Mouse (Mus musculus) stomach, postnatal 0 days (tissue): ENCODE measurements at regions not wholly inside any gene's neighbourhood (a gene's known extent, or its start where the extent isn't known, plus 50 kb on each side); places are given as distances from the start of the nearest gene placed in this dataset.

Experiments used
- ATAC-seq: fragments of 200-750 bp; cut with Nextera tagmentation; 2 replicates; pipeline ENCODE4 v1.8.0; 2017; ENCODE audit not compliant: low FRiP score, low TSS enrichment
- DNase-seq: peaks from one replicate; pipeline ENCODE4 v3.0.0-alpha.2; 2016; ENCODE audit warnings: low spot score
- H3K27ac ChIP-seq: fragments of 300-500 bp; sonication (generic); replicated peaks from 2 replicates; pipeline ENCODE4 v1.5.1; 2014; ENCODE audit warnings: mild to moderate bottlenecking, control low read depth
- H3K27me3 ChIP-seq: fragments of 300-500 bp; sonication (generic); 2 replicates; pipeline ENCODE4 v1.6.1; 2014; ENCODE audit warnings: low read length; ENCODE audit not compliant: control insufficient read depth, insufficient read depth
- H3K36me3 ChIP-seq: fragments of 300-500 bp; sonication (generic); 2 replicates; pipeline ENCODE4 v1.6.1; 2014; ENCODE audit warnings: low read length, mixed read lengths; ENCODE audit not compliant: control insufficient read depth, insufficient read depth
- H3K4me1 ChIP-seq: fragments of 300-500 bp; sonication (generic); replicated peaks from 2 replicates; pipeline ENCODE4 v1.6.1; 2014; ENCODE audit warnings: antibody characterized with exemption; ENCODE audit not compliant: control insufficient read depth, insufficient read depth
- H3K4me2 ChIP-seq: fragments of 300-500 bp; sonication (generic); replicated peaks from 2 replicates; pipeline ENCODE4 v1.6.1; 2014; ENCODE audit warnings: low read depth, mild to moderate bottlenecking, control low read depth, moderate library complexity
- H3K4me3 ChIP-seq: fragments of 300-500 bp; sonication (generic); 2 replicates; pipeline ENCODE4 v1.5.1; 2014; ENCODE audit warnings: low read depth, low read length, control low read depth
- H3K9ac ChIP-seq: fragments of 300-500 bp; sonication (generic); 2 replicates; pipeline ENCODE4 v1.6.1; 2014; ENCODE audit warnings: mild to moderate bottlenecking, low read length, control low read depth, mixed read lengths
- H3K9me3 ChIP-seq: fragments of 300-500 bp; sonication (generic); 2 replicates; pipeline ENCODE4 v1.6.1; 2016; ENCODE audit warnings: low read length; ENCODE audit not compliant: control insufficient read depth
- CTCF ChIP-seq: IDR thresholded peaks from 2 replicates; pipeline ENCODE4 v1.5.1; 2016; ENCODE audit warnings: antibody characterized with exemption, low read depth, mild to moderate bottlenecking, moderate library complexity
- EP300 ChIP-seq: optimal IDR thresholded peaks from 2 replicates; pipeline ENCODE3; 2016; ENCODE audit warnings: antibody characterized with exemption
- WGBS: fragments of 180-500 bp; shearing (Covaris S2); extraction: QIAGEN DNeasy Blood & Tissue Kit; methylation state at CpG from one replicate; pipeline ENCODE4 v1.1.7; 2014; 5-methylcytosine and 5-hydroxymethylcytosine counted together

GRCm38 (mm10) chr11:31781605-31782004 is 90.4 kb upstream of the Cpeb4 start:
- no peak overlapping the region for H3K9ac ChIP-seq
- no peak for TF ChIP-seq CTCF
- TF ChIP-seq EP300, result no peak
- H3K4me1 ChIP-seq, result no peaks in the 10 kb centered on the region
- H3K4me2 ChIP-seq, result no peak overlapping the region
- H3K27me3 ChIP-seq, result no peaks in the 10 kb centered on the region
- WGBS, result 70% methylated on average over 6 of the region's 6 CpGs
- ATAC-seq (no peak), DNase-seq (no peak)
- no peak overlapping the region for H3K4me3 ChIP-seq
- no peak overlapping the region for H3K27ac ChIP-seq
- H3K9me3 ChIP-seq, result no peaks in the 10 kb centered on the region
- no peaks in the 10 kb centered on the region for H3K36me3 ChIP-seq

GRCm38 (mm10) chr11:31783506-31784063 is 88.4 kb upstream of the Cpeb4 start:
- Histone ChIP-seq H3K4me1 (no peaks in the 10 kb centered on the region), H3K9ac (no peak overlapping the region), H3K4me2 (no peak overlapping the region), H3K9me3 (no peaks in the 10 kb centered on the region), H3K27me3 (no peaks in the 10 kb centered on the region), H3K36me3 (no peaks in the 10 kb centered on the region), H3K4me3 (no peak overlapping the region), H3K27ac (no peak overlapping the region)
- no peak for DNase-seq
- no peak for ATAC-seq
- TF ChIP-seq CTCF, result no peak
- TF ChIP-seq EP300, result no peak
- WGBS, result 79% methylated on average over 4 of the region's 4 CpGs

- Histone ChIP-seq H3K9me3 (no peaks in the 10 kb centered on the region), H3K4me1 (no peaks in the 10 kb centered on the region), H3K4me3 (no peak overlapping the region), H3K4me2 (no peak overlapping the region), H3K27ac (no peak overlapping the region), H3K27me3 (no peaks in the 10 kb centered on the region), H3K9ac (no peak overlapping the region), H3K36me3 (no peaks in the 10 kb centered on the region)
- no peak for ATAC-seq
- TF ChIP-seq CTCF (no peak), EP300 (no peak)
- WGBS, result 83% methylated on average over 6 of the region's 6 CpGs
- no peak for DNase-seq
These were observed 87.6 kb upstream of the Cpeb4 start for GRCm38 (mm10) chr11:31784332-31784901.

GRCm38 (mm10) chr11:31785160-31785559 is 86.9 kb upstream of the Cpeb4 start:
- Histone ChIP-seq H3K4me3 (no peak overlapping the region), H3K36me3 (no peaks in the 10 kb centered on the region), H3K27ac (no peak overlapping the region), H3K4me1 (no peaks in the 10 kb centered on the region), H3K27me3 (no peaks in the 10 kb centered on the region), H3K4me2 (no peak overlapping the region), H3K9me3 (no peaks in the 10 kb centered on the region), H3K9ac (no peak overlapping the region)
- WGBS, result 84% methylated on average over 7 of the region's 7 CpGs
- TF ChIP-seq EP300 (no peak), CTCF (no peak)
- no peak for ATAC-seq
- no peak for DNase-seq

- Histone ChIP-seq H3K4me3 (no peak overlapping the region), H3K4me2 (no peak overlapping the region), H3K9ac (no peak overlapping the region), H3K27ac (no peak overlapping the region), H3K4me1 (no peaks in the 10 kb centered on the region), H3K27me3 (no peaks in the 10 kb centered on the region), H3K36me3 (no peaks in the 10 kb centered on the region), H3K9me3 (no peaks in the 10 kb centered on the region)
- TF ChIP-seq EP300, result no peak
- no peak for TF ChIP-seq CTCF
- DNase-seq, result no peak
- ATAC-seq, result no peak
- WGBS, result 61% methylated on average over 2 of the region's 2 CpGs
These were observed 84.6 kb upstream of the Cpeb4 start for GRCm38 (mm10) chr11:31787376-31787775.

- no peaks in the 10 kb centered on the region for H3K36me3 ChIP-seq
- H3K9ac ChIP-seq, result no peak overlapping the region
- H3K27me3 ChIP-seq, result no peaks in the 10 kb centered on the region
- no peaks in the 10 kb centered on the region for H3K9me3 ChIP-seq
- no peak for ATAC-seq
- H3K4me3 ChIP-seq, result no peak overlapping the region
- H3K27ac ChIP-seq, result no peak overlapping the region
- WGBS, result 40% methylated on average over 2 of the region's 2 CpGs
- H3K4me2 ChIP-seq, result no peak overlapping the region
- H3K4me1 ChIP-seq, result no peaks in the 10 kb centered on the region
- DNase-seq, result no peak
- no peak for TF ChIP-seq EP300
- no peak for TF ChIP-seq CTCF
These were observed 83.9 kb upstream of the Cpeb4 start for GRCm38 (mm10) chr11:31787917-31788703.
